Mouse (Mus musculus) limb, embryonic 14.5 days (tissue): Measurements from ENCODE around the gene Galr2. TPM values are rescaled to one million over a fixed set of nuclear protein-coding genes. Genes with fewer than 3 reads are reported as not detected.

Experiments
- ATAC-seq: fragments of 200-750 bp; cut with Nextera tagmentation; 2 replicates; pipeline ENCODE4 v1.8.0; 2017; ENCODE audit warnings: low read depth, moderate number of reproducible peaks, moderate TSS enrichment; ENCODE audit not compliant: low FRiP score
- DNase-seq: peaks from one replicate; pipeline ENCODE4 v3.0.0-alpha.2; 2015; ENCODE audit warnings: low spot score
- H3K27ac ChIP-seq: fragments of 300-500 bp; sonication (generic); replicated peaks from 2 replicates; pipeline ENCODE4 v1.5.1; 2014; ENCODE audit warnings: low read depth, mild to moderate bottlenecking, low read length, moderate library complexity, mixed read lengths
- H3K27me3 ChIP-seq: fragments of 300-500 bp; sonication (generic); 2 replicates; pipeline ENCODE4 v1.6.1; 2014; ENCODE audit warnings: low read length, mixed read lengths; ENCODE audit not compliant: control insufficient read depth, insufficient read depth
- H3K36me3 ChIP-seq: fragments of 300-500 bp; sonication (generic); 2 replicates; pipeline ENCODE4 v1.6.1; 2014; ENCODE audit warnings: mild to moderate bottlenecking, low read length, moderate library complexity, mixed read lengths; ENCODE audit not compliant: control insufficient read depth, insufficient read depth
- H3K4me1 ChIP-seq: fragments of 300-500 bp; sonication (generic); 2 replicates; pipeline ENCODE4 v1.6.1; 2014; ENCODE audit warnings: antibody characterized with exemption, low read length, mixed read lengths; ENCODE audit not compliant: control insufficient read depth, insufficient read depth
- H3K4me2 ChIP-seq: fragments of 300-500 bp; sonication (generic); replicated peaks from 2 replicates; pipeline ENCODE4 v1.6.1; 2014; ENCODE audit warnings: low read depth, mild to moderate bottlenecking, low read length, moderate library complexity; ENCODE audit not compliant: severe bottlenecking
- H3K4me3 ChIP-seq: fragments of 300-500 bp; sonication (generic); replicated peaks from 2 replicates; pipeline ENCODE4 v1.5.1; 2014; ENCODE audit warnings: low read length
- H3K9ac ChIP-seq: fragments of 300-500 bp; sonication (generic); 2 replicates; pipeline ENCODE4 v1.6.1; 2014; ENCODE audit warnings: mild to moderate bottlenecking, low read depth, low read length, moderate library complexity; ENCODE audit not compliant: severe bottlenecking
- H3K9me3 ChIP-seq: fragments of 300-500 bp; sonication (generic); 2 replicates; pipeline ENCODE4 v1.6.1; 2016; ENCODE audit warnings: low read length; ENCODE audit not compliant: control insufficient read depth
- POLR2A ChIP-seq: fragments of 200-500 bp; IDR thresholded peaks from 2 replicates; pipeline ENCODE4 v1.8.0; 2012; ENCODE audit warnings: inconsistent platforms, mild to moderate bottlenecking, moderate library complexity, borderline replicate concordance; ENCODE audit not compliant: insufficient read depth, insufficient read length; ENCODE audit errors: extremely low read depth
- WGBS: fragments of 180-500 bp; shearing (Covaris S2); extraction: QIAGEN DNeasy Blood & Tissue Kit; methylation state at CpG from one replicate; pipeline ENCODE4 v1.1.7; 2014; 5-methylcytosine and 5-hydroxymethylcytosine counted together
- polyA plus RNA-seq, 2 experiments: library from polyadenylated mRNA; depleted of rRNA in 1 of 2; stranded (reverse) in 1 of 2; unstranded in 1 of 2; fragments of >200 nt; fragmentation: Nextera tagmentation in 1 of 2; extraction: Ambion mirVana in 1 of 2; gene quantifications; 2 replicates each; pipeline versions ENCODE4 v1.2.1 to v1.2.3; 2012 to 2014

The Galr2 gene
- polyA plus RNA-seq, 2 experiments: 0.24 to 0.37 TPM

- Histone ChIP-seq H3K4me1 (no peaks in the 10 kb centered on the region), H3K27ac (no peak overlapping the region), H3K4me2 (no peak overlapping the region), H3K36me3 (peaks cover 90% of the 10 kb centered on the region), H3K4me3 (no peak overlapping the region), H3K9me3 (no peaks in the 10 kb centered on the region), H3K27me3 (no peaks in the 10 kb centered on the region), H3K9ac (no peak overlapping the region)
- ATAC-seq: no peak
- 83% methylated on average over 11 of the region's 11 CpGs for WGBS
- no peak for TF ChIP-seq POLR2A
- DNase-seq: no peak
Measured at GRCm38 (mm10) chr11:116298221-116298620, 17.5 kb downstream of the Galr2 start.

GRCm38 (mm10) chr11:116298621-116299020, 17.9 kb downstream of the Galr2 start:
- TF ChIP-seq POLR2A: no peak
- no peak overlapping the region for H3K4me2 ChIP-seq
- H3K4me1 ChIP-seq: no peaks in the 10 kb centered on the region
- ATAC-seq (no peak), DNase-seq (no peak)
- no peak overlapping the region for H3K9ac ChIP-seq
- peaks cover 93% of the 10 kb centered on the region for H3K36me3 ChIP-seq
- H3K4me3 ChIP-seq: no peak overlapping the region
- H3K9me3 ChIP-seq: no peaks in the 10 kb centered on the region
- 92% methylated on average over 6 of the region's 6 CpGs for WGBS
- no peak overlapping the region for H3K27ac ChIP-seq
- no peaks in the 10 kb centered on the region for H3K27me3 ChIP-seq

GRCm38 (mm10) chr11:116305423-116305822, 24.7 kb downstream of the Galr2 start:
- 95% methylated on average over 2 of the region's 2 CpGs for WGBS
- ATAC-seq: no peak
- Histone ChIP-seq H3K4me2 (peak overlapping the region; percentile 89), H3K9ac (no peak overlapping the region), H3K36me3 (peaks cover 44% of the 10 kb centered on the region), H3K4me1 (peaks cover 10% of the 10 kb centered on the region), H3K4me3 (peak overlapping the region; percentile 77), H3K9me3 (no peaks in the 10 kb centered on the region), H3K27me3 (no peaks in the 10 kb centered on the region), H3K27ac (no peak overlapping the region)
- no peak for TF ChIP-seq POLR2A
- no peak for DNase-seq

GRCm38 (mm10) chr11:116306126-116306982, 25.6 kb downstream of the Galr2 start:
- peak; percentile 70; the same call in 1 of the 2 replicates for TF ChIP-seq POLR2A
- peak; percentile 91 for DNase-seq
- peak overlapping the region; percentile 89 for H3K4me2 ChIP-seq
- peak overlapping the region; percentile 77 for H3K4me3 ChIP-seq
- no peaks in the 10 kb centered on the region for H3K27me3 ChIP-seq
- peak overlapping the region; percentile 70 for H3K9ac ChIP-seq
- 1% methylated on average over 51 of the region's 53 CpGs for WGBS
- peaks cover 10% of the 10 kb centered on the region for H3K4me1 ChIP-seq
- no peaks in the 10 kb centered on the region for H3K9me3 ChIP-seq
- H3K27ac ChIP-seq: no peak overlapping the region
- ATAC-seq: peak; percentile 92
- H3K36me3 ChIP-seq: peaks cover 35% of the 10 kb centered on the region

GRCm38 (mm10) chr11:116307019-116307725, 26.4 kb downstream of the Galr2 start, which contains the start of gene Exoc7:
Gene Exoc7 (minus strand): TSS chr11:116307233.
- no peak for DNase-seq
- H3K4me2 ChIP-seq: peak within 1 kb of the TSS; percentile 89
- peak within 1 kb of the TSS; percentile 77 for H3K4me3 ChIP-seq
- no peak within 1 kb of the TSS for H3K27ac ChIP-seq
- no peaks in the 10 kb centered on the region for H3K9me3 ChIP-seq
- peaks cover 10% of the 10 kb centered on the region for H3K4me1 ChIP-seq
- peaks cover 29% of the 10 kb centered on the region for H3K36me3 ChIP-seq
- no peak for ATAC-seq
- no peaks in the 10 kb centered on the region for H3K27me3 ChIP-seq
- WGBS: 85% methylated on average over 10 of the region's 10 CpGs
- peak within 1 kb of the TSS; percentile 70 for H3K9ac ChIP-seq
- no peak for TF ChIP-seq POLR2A
